Mouse (Mus musculus): Measurements from ENCODE around the gene Olfr307. TPM values are rescaled to one million over a fixed set of nuclear protein-coding genes. Genes with fewer than 3 reads are reported as not detected.

The Olfr307 gene
- polyA plus RNA-seq (2012; rRNA removed), result not detected in 2 replicates

GRCm38 (mm10) chr7:86337486-86337885 is at the start of gene Olfr307:
Gene Olfr307 (minus strand): TSS chr7:86337586.

GRCm38 (mm10) chr7:86386558-86386957 is 49.2 kb upstream of the Olfr307 start, which contains the start of gene Olfr304:
Gene Olfr304 (minus strand): TSS chr7:86386658.

GRCm38 (mm10) chr7:86366828-86367227 is 29.4 kb upstream of the Olfr307 start, which contains the start of gene Olfr305:
Gene Olfr305 (minus strand): TSS chr7:86366928.

GRCm38 (mm10) chr7:86325530-86325929 is 11.9 kb downstream of the Olfr307 start, which contains the start of gene Olfr308:
Gene Olfr308 (minus strand): TSS chr7:86325630.

GRCm38 (mm10) chr7:86313608-86314007 is 23.8 kb downstream of the Olfr307 start, which contains the start of gene Olfr309:
Gene Olfr309 (minus strand): TSS chr7:86313708.

Other genes with a start within 250 kb of the Olfr307 start
- not detected in 2 replicates for gene Vmn2r75, start 165.8 kb downstream of the Olfr307 start, polyA plus RNA-seq (2012; rRNA removed)
- gene Vmn2r76, start 91.3 kb downstream of the Olfr307 start, polyA plus RNA-seq (2012; rRNA removed), result not detected in 2 replicates
- not detected in 2 replicates for gene Olfr310, start 60.4 kb downstream of the Olfr307 start, polyA plus RNA-seq (2012; rRNA removed)
- gene Olfr309, start 23.9 kb downstream of the Olfr307 start, polyA plus RNA-seq (2012; rRNA removed), result not detected in 2 replicates
- not detected in 2 replicates for gene Olfr308, start 12.0 kb downstream of the Olfr307 start, polyA plus RNA-seq (2012; rRNA removed)
- not detected in 2 replicates for gene Olfr305, start 29.3 kb upstream of the Olfr307 start, polyA plus RNA-seq (2012; rRNA removed)
- gene Olfr304, start 49.1 kb upstream of the Olfr307 start, polyA plus RNA-seq (2012; rRNA removed), result not detected in 2 replicates
- gene Olfr303, start 60.2 kb upstream of the Olfr307 start, polyA plus RNA-seq (2012; rRNA removed), result not detected in 2 replicates
- gene Olfr301, start 66.3 kb upstream of the Olfr307 start, polyA plus RNA-seq (2012; rRNA removed), result not detected in 2 replicates
- not detected in 2 replicates for gene Olfr299, start 122.3 kb upstream of the Olfr307 start, polyA plus RNA-seq (2012; rRNA removed)
- gene Olfr298, start 154.9 kb upstream of the Olfr307 start, polyA plus RNA-seq (2012; rRNA removed), result not detected in 2 replicates
- gene Olfr297, start 182.4 kb upstream of the Olfr307 start, polyA plus RNA-seq (2012; rRNA removed), result not detected in 2 replicates
- gene Olfr295, start 246.3 kb upstream of the Olfr307 start, polyA plus RNA-seq (2012; rRNA removed), result not detected in 2 replicates